Mouse (Mus musculus) small intestine, adult 2 months (tissue): ENCODE measurements around the gene Syn2. TPM values are rescaled to one million over a fixed set of nuclear protein-coding genes. Genes with fewer than 3 reads are reported as not detected.

Experiments used
- H3K27ac ChIP-seq: fragments of 200-500 bp; 2 replicates; pipeline ENCODE4 v1.5.1; 2012; ENCODE audit warnings: low read depth, low read length, control low read depth, inconsistent platforms; ENCODE audit not compliant: insufficient read depth
- H3K27me3 ChIP-seq: fragments of 200-500 bp; 2 replicates; pipeline ENCODE4 v1.6.1; 2012; ENCODE audit warnings: mild to moderate bottlenecking, moderate library complexity, low read length, inconsistent platforms; ENCODE audit not compliant: control insufficient read depth, insufficient read depth
- H3K36me3 ChIP-seq: fragments of 200-500 bp; 2 replicates; pipeline ENCODE4 v1.6.1; 2012; ENCODE audit warnings: mild to moderate bottlenecking, low read length, control low read depth, inconsistent platforms; ENCODE audit not compliant: control insufficient read depth, insufficient read depth
- H3K4me1 ChIP-seq: fragments of 200-500 bp; 2 replicates; pipeline ENCODE4 v1.6.1; 2012; ENCODE audit warnings: low read length, inconsistent platforms, mixed read lengths; ENCODE audit not compliant: control insufficient read depth, insufficient read depth, insufficient read length
- H3K4me3 ChIP-seq: fragments of 200-500 bp; 2 replicates; pipeline ENCODE4 v1.5.1; 2012; ENCODE audit warnings: low read depth, mild to moderate bottlenecking, control low read depth, inconsistent platforms, low read length, moderate library complexity
- CTCF ChIP-seq: fragments of 200-500 bp; IDR thresholded peaks from 2 replicates; pipeline ENCODE4 v1.5.1; 2012; ENCODE audit warnings: low read depth, mild to moderate bottlenecking, control low read depth, inconsistent platforms, low read length, moderate library complexity, mixed read lengths; ENCODE audit not compliant: insufficient replicate concordance, insufficient read length; ENCODE audit errors: extremely low read depth
- POLR2A ChIP-seq: fragments of 200-500 bp; IDR thresholded peaks from 2 replicates; pipeline ENCODE4 v1.6.1; 2012; ENCODE audit warnings: low read depth, mild to moderate bottlenecking, control low read depth, inconsistent platforms, low read length, moderate library complexity
- WGBS: fragments of 180-500 bp; shearing (Covaris S2); methylation state at CpG from one replicate; pipeline ENCODE4 v1.1.7; 2018; 5-methylcytosine and 5-hydroxymethylcytosine counted together
- polyA plus RNA-seq: library from polyadenylated mRNA; depleted of rRNA; stranded (reverse); fragments of >200 nt; gene quantifications from 2 replicates; pipeline ENCODE4 v1.2.3, GENCODE M21; 2012

The Syn2 gene
- polyA plus RNA-seq, 1 experiment, result 4.1 TPM

GRCm38 (mm10) chr6:115291068-115291467 is 156.4 kb downstream of the Syn2 start:
- H3K36me3 ChIP-seq, result no peaks in the 10 kb centered on the region
- TF ChIP-seq POLR2A (no peak), CTCF (no peak)
- H3K4me1 ChIP-seq, result no peaks in the 10 kb centered on the region
- H3K27me3 ChIP-seq, result no peaks in the 10 kb centered on the region
- no peak overlapping the region for H3K27ac ChIP-seq
- H3K4me3 ChIP-seq, result no peak overlapping the region
- 84% methylated on average over 2 of the region's 2 CpGs for WGBS

GRCm38 (mm10) chr6:115291823-115292222 is 157.1 kb downstream of the Syn2 start:
- 94% methylated on average over 6 of the region's 6 CpGs for WGBS
- Histone ChIP-seq H3K27ac (no peak overlapping the region), H3K36me3 (no peaks in the 10 kb centered on the region), H3K4me3 (no peak overlapping the region), H3K27me3 (no peaks in the 10 kb centered on the region), H3K4me1 (no peaks in the 10 kb centered on the region)
- TF ChIP-seq POLR2A (no peak), CTCF (no peak)

- H3K27ac ChIP-seq, result no peak overlapping the region
- H3K4me3 ChIP-seq, result no peak overlapping the region
- H3K27me3 ChIP-seq, result no peaks in the 10 kb centered on the region
- 64% methylated on average over 6 of the region's 6 CpGs for WGBS
- H3K4me1 ChIP-seq, result no peaks in the 10 kb centered on the region
- TF ChIP-seq POLR2A (no peak), CTCF (no peak)
- no peaks in the 10 kb centered on the region for H3K36me3 ChIP-seq
Measured at GRCm38 (mm10) chr6:115292621-115293020, 157.9 kb downstream of the Syn2 start.

- H3K4me1 ChIP-seq, result no peaks in the 10 kb centered on the region
- TF ChIP-seq CTCF (no peak), POLR2A (no peak)
- no peaks in the 10 kb centered on the region for H3K36me3 ChIP-seq
- no peak overlapping the region for H3K27ac ChIP-seq
- no peak overlapping the region for H3K4me3 ChIP-seq
- H3K27me3 ChIP-seq, result no peaks in the 10 kb centered on the region
- WGBS, result 90% methylated on average over 2 of the region's 2 CpGs
Measured at GRCm38 (mm10) chr6:115293877-115294276, 159.2 kb downstream of the Syn2 start.

- no peaks in the 10 kb centered on the region for H3K27me3 ChIP-seq
- H3K4me3 ChIP-seq, result no peak overlapping the region
- no peak overlapping the region for H3K27ac ChIP-seq
- TF ChIP-seq POLR2A (no peak), CTCF (no peak)
- H3K36me3 ChIP-seq, result no peaks in the 10 kb centered on the region
- H3K4me1 ChIP-seq, result no peaks in the 10 kb centered on the region
- 67% methylated on average over 2 of the region's 2 CpGs for WGBS
Measured at GRCm38 (mm10) chr6:115307134-115307533, 172.4 kb downstream of the Syn2 start.

GRCm38 (mm10) chr6:115312780-115313179 is 178.1 kb downstream of the Syn2 start:
- Histone ChIP-seq H3K27ac (no peak overlapping the region), H3K36me3 (no peaks in the 10 kb centered on the region), H3K4me3 (peak overlapping the region; percentile 4; the same call in 1 of the 2 replicates), H3K27me3 (no peaks in the 10 kb centered on the region), H3K4me1 (peaks cover 9% of the 10 kb centered on the region; the same call in 1 of the 2 replicates)
- no peak for TF ChIP-seq POLR2A
- no peak for TF ChIP-seq CTCF
- WGBS, result 60% methylated on average over 12 of the region's 12 CpGs

- Histone ChIP-seq H3K27ac (no peak overlapping the region), H3K4me3 (no peak overlapping the region), H3K27me3 (no peaks in the 10 kb centered on the region), H3K4me1 (peaks cover 9% of the 10 kb centered on the region; the same call in 1 of the 2 replicates), H3K36me3 (no peaks in the 10 kb centered on the region)
- TF ChIP-seq CTCF, result no peak
- TF ChIP-seq POLR2A, result no peak
- 29% methylated on average over 9 of the region's 9 CpGs for WGBS
Measured at GRCm38 (mm10) chr6:115313235-115313738, 178.6 kb downstream of the Syn2 start.

GRCm38 (mm10) chr6:115313910-115314309 is 179.2 kb downstream of the Syn2 start:
- Histone ChIP-seq H3K4me3 (no peak overlapping the region), H3K27ac (no peak overlapping the region), H3K4me1 (peaks cover 9% of the 10 kb centered on the region; the same call in 1 of the 2 replicates), H3K36me3 (no peaks in the 10 kb centered on the region), H3K27me3 (no peaks in the 10 kb centered on the region)
- no peak for TF ChIP-seq CTCF
- TF ChIP-seq POLR2A, result no peak
- WGBS, result 16% methylated on average over 7 of the region's 7 CpGs
